Mouse (Mus musculus) forebrain, embryonic 11.5 days (tissue): Measurements from ENCODE around the gene Cdc37. TPM values are rescaled to one million over a fixed set of nuclear protein-coding genes. Genes with fewer than 3 reads are reported as not detected.
A peak's percentile ranks its signal among the peaks of the same experiment; 100 is the strongest.

Source experiments
- ATAC-seq: fragments of 200-750 bp; cut with Nextera tagmentation; replicated peaks from 2 replicates; pipeline ENCODE4 v1.8.0; 2017; ENCODE audit warnings: moderate TSS enrichment; ENCODE audit not compliant: low FRiP score
- DNase-seq: peaks from one replicate; pipeline ENCODE4 v3.0.0-alpha.2; 2017; ENCODE audit warnings: low spot score
- H3K27ac ChIP-seq: fragments of 300-500 bp; sonication (generic); 2 replicates; pipeline ENCODE4 v1.5.1; 2014; ENCODE audit warnings: low read depth, low read length
- H3K27me3 ChIP-seq: fragments of 300-500 bp; sonication (generic); 2 replicates; pipeline ENCODE4 v1.6.1; 2014; ENCODE audit warnings: mild to moderate bottlenecking, low read length, mixed read lengths; ENCODE audit not compliant: control insufficient read depth, insufficient read depth
- H3K36me3 ChIP-seq: fragments of 300-500 bp; sonication (generic); 2 replicates; pipeline ENCODE4 v1.6.1; 2014; ENCODE audit warnings: mild to moderate bottlenecking, low read length, moderate library complexity, mixed read lengths; ENCODE audit not compliant: control insufficient read depth, insufficient read depth
- H3K4me1 ChIP-seq: fragments of 300-500 bp; sonication (generic); replicated peaks from 2 replicates; pipeline ENCODE4 v1.6.1; 2014; ENCODE audit warnings: low read length, mixed read lengths; ENCODE audit not compliant: control insufficient read depth, insufficient read depth
- H3K4me2 ChIP-seq: fragments of 300-500 bp; sonication (generic); 2 replicates; pipeline ENCODE4 v1.6.1; 2014; ENCODE audit warnings: low read depth, mild to moderate bottlenecking, low read length, moderate library complexity, mixed read lengths; ENCODE audit not compliant: severe bottlenecking
- H3K4me3 ChIP-seq: fragments of 300-500 bp; sonication (generic); 2 replicates; pipeline ENCODE4 v1.5.1; 2014; ENCODE audit warnings: low read depth, low read length
- H3K9ac ChIP-seq: fragments of 300-500 bp; sonication (generic); 2 replicates; pipeline ENCODE4 v1.6.1; 2014; ENCODE audit warnings: low read length
- H3K9me3 ChIP-seq: fragments of 300-500 bp; sonication (generic); 2 replicates; pipeline ENCODE4 v1.6.1; 2016; ENCODE audit warnings: low read length, mixed read lengths; ENCODE audit not compliant: control insufficient read depth
- WGBS: fragments of 180-500 bp; shearing (Covaris S2); extraction: QIAGEN DNeasy Blood & Tissue Kit; methylation state at CpG from one replicate; pipeline ENCODE4 v1.1.7; 2014; 5-methylcytosine and 5-hydroxymethylcytosine counted together
- polyA plus RNA-seq: library from polyadenylated mRNA; unstranded; fragments of >200 nt; fragmentation: Nextera tagmentation; extraction: Ambion mirVana; gene quantifications from 2 replicates; pipeline ENCODE4 v1.2.1, GENCODE M21; 2014

Cdc37 gene
- polyA plus RNA-seq, 1 experiment from 2014 or later: 300 TPM

GRCm38 (mm10) chr9:21090972-21091706, 58.6 kb downstream of the Cdc37 start:
- H3K4me2 ChIP-seq: peak overlapping the region; percentile 92
- WGBS: 4% methylated on average over 24 of the region's 24 CpGs
- no peaks in the 10 kb centered on the region for H3K27me3 ChIP-seq
- H3K9ac ChIP-seq: peak overlapping the region; percentile 82
- peak overlapping the region; percentile 72 for H3K4me3 ChIP-seq
- H3K36me3 ChIP-seq: peaks cover 18% of the 10 kb centered on the region
- peak overlapping the region; percentile 82 for H3K27ac ChIP-seq
- no peaks in the 10 kb centered on the region for H3K9me3 ChIP-seq
- ATAC-seq (peak; percentile 27), DNase-seq (no peak)
- H3K4me1 ChIP-seq: peaks cover 10% of the 10 kb centered on the region

GRCm38 (mm10) chr9:21090537-21090936, 59.2 kb downstream of the Cdc37 start:
- WGBS: 97% methylated on average over 1 of the region's 1 CpGs
- Histone ChIP-seq H3K9me3 (no peaks in the 10 kb centered on the region), H3K27me3 (no peaks in the 10 kb centered on the region), H3K4me3 (peak overlapping the region; percentile 72), H3K4me1 (peaks cover 10% of the 10 kb centered on the region), H3K27ac (no peak overlapping the region), H3K9ac (peak overlapping the region; percentile 82), H3K4me2 (peak overlapping the region; percentile 92), H3K36me3 (peaks cover 24% of the 10 kb centered on the region)
- ATAC-seq (no peak), DNase-seq (no peak)

GRCm38 (mm10) chr9:21083324-21083723, 66.5 kb downstream of the Cdc37 start:
- WGBS: 82% methylated on average over 3 of the region's 3 CpGs
- Histone ChIP-seq H3K4me3 (no peak overlapping the region), H3K27me3 (no peaks in the 10 kb centered on the region), H3K36me3 (peaks cover 38% of the 10 kb centered on the region), H3K9me3 (no peaks in the 10 kb centered on the region), H3K4me1 (no peaks in the 10 kb centered on the region), H3K27ac (no peak overlapping the region), H3K9ac (no peak overlapping the region), H3K4me2 (no peak overlapping the region)
- DNase-seq (no peak), ATAC-seq (no peak)

Other genes with a start within 250 kb of the Cdc37 start
- gene Dnmt1, start 190.1 kb downstream of the Cdc37 start, polyA plus RNA-seq: 93.4 and 94.8 TPM in 2 replicates
- 22.1 TPM in 2 replicates for gene S1pr2, start 173.2 kb downstream of the Cdc37 start, polyA plus RNA-seq
- gene Mrpl4, start 147.2 kb downstream of the Cdc37 start, polyA plus RNA-seq: 119 and 130 TPM in 2 replicates
- gene Icam1, start 134.0 kb downstream of the Cdc37 start, polyA plus RNA-seq: 4.2 and 4.8 TPM in 2 replicates
- 5.8 and 6.2 TPM in 2 replicates for gene Icam4, start 120.6 kb downstream of the Cdc37 start, polyA plus RNA-seq
- not detected in 2 replicates for gene Icam5, start 117.9 kb downstream of the Cdc37 start, polyA plus RNA-seq
- gene Zglp1, start 82.9 kb downstream of the Cdc37 start, polyA plus RNA-seq: 1.2 and 2.9 TPM in 2 replicates
- gene Gm49373, start 76.9 kb downstream of the Cdc37 start, polyA plus RNA-seq: 1.4 and 1.5 TPM in 2 replicates
- gene Fdx1l, start 76.4 kb downstream of the Cdc37 start, polyA plus RNA-seq: 46.9 and 54.6 TPM in 2 replicates
- gene Gm38431, start 58.0 kb downstream of the Cdc37 start, polyA plus RNA-seq: 3.9 and 4.5 TPM in 2 replicates
- 118 and 124 TPM in 2 replicates for gene Raver1, start 58.0 kb downstream of the Cdc37 start, polyA plus RNA-seq
- 10.3 and 10.8 TPM in 2 replicates for gene Tyk2, start 18.7 kb downstream of the Cdc37 start, polyA plus RNA-seq
- 7.0 and 8.4 TPM in 2 replicates for gene Pde4a, start 15.7 kb upstream of the Cdc37 start, polyA plus RNA-seq
- 35.9 and 41.3 TPM in 2 replicates for gene Keap1, start 89.4 kb upstream of the Cdc37 start, polyA plus RNA-seq
- 0.09 and 0.11 TPM in 2 replicates for gene S1pr5, start 98.5 kb upstream of the Cdc37 start, polyA plus RNA-seq
- 55.7 and 57.9 TPM in 2 replicates for gene Atg4d, start 115.3 kb upstream of the Cdc37 start, polyA plus RNA-seq
- gene Kri1, start 138.0 kb upstream of the Cdc37 start, polyA plus RNA-seq: 16.3 and 22.3 TPM in 2 replicates
- 58.6 and 60.8 TPM in 2 replicates for gene Cdkn2d, start 141.4 kb upstream of the Cdc37 start, polyA plus RNA-seq
- 1.4 and 2.6 TPM in 2 replicates for gene Ap1m2, start 162.4 kb upstream of the Cdc37 start, polyA plus RNA-seq
- 71.0 and 76.3 TPM in 2 replicates for gene Slc44a2, start 170.7 kb upstream of the Cdc37 start, polyA plus RNA-seq
- gene Ilf3, start 217.9 kb upstream of the Cdc37 start, polyA plus RNA-seq: 295 and 297 TPM in 2 replicates